Mouse (Mus musculus): Measurements from ENCODE around the gene Gm45713.

DNA sequence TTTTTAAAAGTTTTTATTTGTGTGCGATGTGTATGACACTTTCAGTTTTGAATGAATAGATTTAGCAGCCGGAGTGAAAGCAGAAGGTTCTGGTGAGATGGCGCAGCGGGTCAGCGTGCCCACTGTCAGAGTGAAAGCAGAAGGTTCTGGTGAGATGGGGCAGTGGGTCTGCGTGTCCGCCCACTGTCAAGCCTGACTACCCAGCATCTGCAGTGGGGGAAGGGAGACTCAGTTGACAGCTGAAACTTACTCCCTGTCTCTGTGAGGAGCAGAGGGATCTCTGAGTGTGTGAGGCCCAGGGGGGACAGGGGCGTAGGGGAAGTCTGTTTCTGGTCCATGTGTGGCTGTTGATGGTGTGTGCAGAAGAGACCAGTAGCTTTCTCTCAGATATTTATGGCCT is 18.5 kb downstream of the Gm45713 start:
- TF ChIP-seq CTCF (IDR thresholded peaks at IDR 0.05; ENCODE audit: control insufficient read depth, insufficient read depth, insufficient replicate concordance, low read depth, low read length) = no peak
- no peak for TF ChIP-seq POLR2A (IDR thresholded peaks at IDR 0.05; ENCODE audit: control insufficient read depth, low read depth, low read length)

Measured in testis, adult 2 months (tissue).